Mouse (Mus musculus): ENCODE results near the gene Ahdc1. TPM values are rescaled to one million over a fixed set of nuclear protein-coding genes. Genes with fewer than 3 reads are reported as not detected.

The Ahdc1 gene
- polyA plus RNA-seq, 1 experiment from 2014 or later, result 10.7 TPM

GRCm38 (mm10) chr4:133090276-133090719, 79.2 kb downstream of the Ahdc1 start:
- peaks cover 86% of the 10 kb centered on the region for H3K4me1 ChIP-seq (ENCODE audit: control insufficient read depth, insufficient read depth, low read length)
- peak overlapping the region; percentile 94 for H3K27ac ChIP-seq (ENCODE audit: low read length)
- H3K4me3 ChIP-seq (ENCODE audit: low read depth, low read length), result no peak overlapping the region
- H3K27me3 ChIP-seq (ENCODE audit: control insufficient read depth, insufficient read depth, low read length), result no peaks in the 10 kb centered on the region
- H3K4me2 ChIP-seq (replicated peaks; ENCODE audit: low read depth, low read length), result peak overlapping the region; percentile 5; the same call in 1 of the 2 replicates
- H3K36me3 ChIP-seq (ENCODE audit: control insufficient read depth, insufficient read depth, low read length), result no peaks in the 10 kb centered on the region
- 0 out of 2 replicates have a peak, but pooled peaks have one; percentile 3 for ATAC-seq (ENCODE audit: insufficient number of reproducible peaks, insufficient read depth, low FRiP score, low read depth)
- no peaks in the 10 kb centered on the region for H3K9me3 ChIP-seq (ENCODE audit: control insufficient read depth, low read depth, low read length)
- 36% methylated on average over 8 of the region's 8 CpGs for WGBS
- H3K9ac ChIP-seq (replicated peaks; ENCODE audit: low read depth, low read length), result no peak overlapping the region; the same call in 1 of the 2 replicates

- no peaks in the 10 kb centered on the region for H3K9me3 ChIP-seq (ENCODE audit: control insufficient read depth, low read depth, low read length)
- no peaks in the 10 kb centered on the region for H3K27me3 ChIP-seq (ENCODE audit: control insufficient read depth, insufficient read depth, low read length)
- 16% methylated on average over 18 of the region's 18 CpGs for WGBS
- ATAC-seq (ENCODE audit: insufficient number of reproducible peaks, insufficient read depth, low FRiP score, low read depth), result peak; percentile 51; the same call in 1 of the 2 replicates
- H3K27ac ChIP-seq (ENCODE audit: low read length), result peak overlapping the region; percentile 94
- H3K4me3 ChIP-seq (ENCODE audit: low read depth, low read length), result no peak overlapping the region
- no peaks in the 10 kb centered on the region for H3K36me3 ChIP-seq (ENCODE audit: control insufficient read depth, insufficient read depth, low read length)
- 0 out of 2 replicates have a peak overlapping the region, but pooled peaks have one; percentile 12 for H3K4me2 ChIP-seq (replicated peaks; ENCODE audit: low read depth, low read length)
- H3K9ac ChIP-seq (replicated peaks; ENCODE audit: low read depth, low read length), result no peak overlapping the region; the same call in 1 of the 2 replicates
- H3K4me1 ChIP-seq (ENCODE audit: control insufficient read depth, insufficient read depth, low read length), result peaks cover 85% of the 10 kb centered on the region
Measured at GRCm38 (mm10) chr4:133090720-133091458, 79.8 kb downstream of the Ahdc1 start.

- Histone ChIP-seq H3K4me1 (ENCODE audit: control insufficient read depth, insufficient read depth, low read length) (peaks cover 80% of the 10 kb centered on the region), H3K4me2 (replicated peaks; ENCODE audit: low read depth, low read length) (0 out of 2 replicates have a peak overlapping the region, but pooled peaks have one; percentile 12), H3K27me3 (ENCODE audit: control insufficient read depth, insufficient read depth, low read length) (no peaks in the 10 kb centered on the region), H3K4me3 (ENCODE audit: low read depth, low read length) (no peak overlapping the region), H3K36me3 (ENCODE audit: control insufficient read depth, insufficient read depth, low read length) (no peaks in the 10 kb centered on the region), H3K9me3 (ENCODE audit: control insufficient read depth, low read depth, low read length) (no peaks in the 10 kb centered on the region), H3K9ac (replicated peaks; ENCODE audit: low read depth, low read length) (no peak overlapping the region), H3K27ac (ENCODE audit: low read length) (peak overlapping the region; percentile 94)
- WGBS, result 67% methylated on average over 4 of the region's 4 CpGs
- no peak for ATAC-seq (ENCODE audit: insufficient number of reproducible peaks, insufficient read depth, low FRiP score, low read depth)
Measured at GRCm38 (mm10) chr4:133091459-133091785, 80.4 kb downstream of the Ahdc1 start.

GRCm38 (mm10) chr4:133092453-133092901, 81.4 kb downstream of the Ahdc1 start:
- no peak overlapping the region; the same call in 1 of the 2 replicates for H3K9ac ChIP-seq (replicated peaks; ENCODE audit: low read depth, low read length)
- H3K36me3 ChIP-seq (ENCODE audit: control insufficient read depth, insufficient read depth, low read length), result no peaks in the 10 kb centered on the region
- no peak overlapping the region for H3K4me3 ChIP-seq (ENCODE audit: low read depth, low read length)
- no peaks in the 10 kb centered on the region for H3K9me3 ChIP-seq (ENCODE audit: control insufficient read depth, low read depth, low read length)
- ATAC-seq (ENCODE audit: insufficient number of reproducible peaks, insufficient read depth, low FRiP score, low read depth), result no peak
- H3K27ac ChIP-seq (ENCODE audit: low read length), result peak overlapping the region; percentile 94
- 11% methylated on average over 18 of the region's 18 CpGs for WGBS
- no peaks in the 10 kb centered on the region for H3K27me3 ChIP-seq (ENCODE audit: control insufficient read depth, insufficient read depth, low read length)
- peaks cover 69% of the 10 kb centered on the region for H3K4me1 ChIP-seq (ENCODE audit: control insufficient read depth, insufficient read depth, low read length)
- peak overlapping the region; percentile 30; the same call in 1 of the 2 replicates for H3K4me2 ChIP-seq (replicated peaks; ENCODE audit: low read depth, low read length)

GRCm38 (mm10) chr4:133093056-133093455, 82.0 kb downstream of the Ahdc1 start:
- H3K9ac ChIP-seq (replicated peaks; ENCODE audit: low read depth, low read length), result no peak overlapping the region
- no peak for ATAC-seq (ENCODE audit: insufficient number of reproducible peaks, insufficient read depth, low FRiP score, low read depth)
- no peaks in the 10 kb centered on the region for H3K27me3 ChIP-seq (ENCODE audit: control insufficient read depth, insufficient read depth, low read length)
- no peak overlapping the region for H3K4me3 ChIP-seq (ENCODE audit: low read depth, low read length)
- no peak overlapping the region for H3K4me2 ChIP-seq (replicated peaks; ENCODE audit: low read depth, low read length)
- no peaks in the 10 kb centered on the region for H3K9me3 ChIP-seq (ENCODE audit: control insufficient read depth, low read depth, low read length)
- H3K36me3 ChIP-seq (ENCODE audit: control insufficient read depth, insufficient read depth, low read length), result no peaks in the 10 kb centered on the region
- 68% methylated on average over 6 of the region's 6 CpGs for WGBS
- peak overlapping the region; percentile 84 for H3K27ac ChIP-seq (ENCODE audit: low read length)
- H3K4me1 ChIP-seq (ENCODE audit: control insufficient read depth, insufficient read depth, low read length), result peaks cover 64% of the 10 kb centered on the region

GRCm38 (mm10) chr4:133093481-133094033, 82.5 kb downstream of the Ahdc1 start:
- ATAC-seq (ENCODE audit: insufficient number of reproducible peaks, insufficient read depth, low FRiP score, low read depth), result no peak
- Histone ChIP-seq H3K9ac (replicated peaks; ENCODE audit: low read depth, low read length) (no peak overlapping the region), H3K4me3 (ENCODE audit: low read depth, low read length) (no peak overlapping the region), H3K36me3 (ENCODE audit: control insufficient read depth, insufficient read depth, low read length) (no peaks in the 10 kb centered on the region), H3K4me1 (ENCODE audit: control insufficient read depth, insufficient read depth, low read length) (peaks cover 63% of the 10 kb centered on the region), H3K4me2 (replicated peaks; ENCODE audit: low read depth, low read length) (no peak overlapping the region), H3K9me3 (ENCODE audit: control insufficient read depth, low read depth, low read length) (no peaks in the 10 kb centered on the region), H3K27ac (ENCODE audit: low read length) (peak overlapping the region; percentile 84), H3K27me3 (ENCODE audit: control insufficient read depth, insufficient read depth, low read length) (no peaks in the 10 kb centered on the region)
- WGBS, result 17% methylated on average over 6 of the region's 6 CpGs

GRCm38 (mm10) chr4:133094255-133094654, 83.2 kb downstream of the Ahdc1 start:
- Histone ChIP-seq H3K36me3 (ENCODE audit: control insufficient read depth, insufficient read depth, low read length) (no peaks in the 10 kb centered on the region), H3K9ac (replicated peaks; ENCODE audit: low read depth, low read length) (no peak overlapping the region), H3K4me2 (replicated peaks; ENCODE audit: low read depth, low read length) (no peak overlapping the region), H3K4me3 (ENCODE audit: low read depth, low read length) (no peak overlapping the region), H3K27ac (ENCODE audit: low read length) (peak overlapping the region; percentile 84; the same call in 1 of the 2 replicates), H3K4me1 (ENCODE audit: control insufficient read depth, insufficient read depth, low read length) (peaks cover 61% of the 10 kb centered on the region), H3K9me3 (ENCODE audit: control insufficient read depth, low read depth, low read length) (no peaks in the 10 kb centered on the region), H3K27me3 (ENCODE audit: control insufficient read depth, insufficient read depth, low read length) (no peaks in the 10 kb centered on the region)
- 23% methylated on average over 1 of the region's 1 CpGs for WGBS
- no peak for ATAC-seq (ENCODE audit: insufficient number of reproducible peaks, insufficient read depth, low FRiP score, low read depth)

- H3K4me1 ChIP-seq (ENCODE audit: control insufficient read depth, insufficient read depth, low read length), result peaks cover 53% of the 10 kb centered on the region
- WGBS, result 41% methylated on average over 16 of the region's 16 CpGs
Measured at GRCm38 (mm10) chr4:133094936-133095733, 84.1 kb downstream of the Ahdc1 start.

More at GRCm38 (mm10) chr4:133094936-133095733, 84.1 kb downstream of the Ahdc1 start:
- Histone ChIP-seq H3K9ac (replicated peaks; ENCODE audit: low read depth, low read length) (no peak overlapping the region), H3K9me3 (ENCODE audit: control insufficient read depth, low read depth, low read length) (no peaks in the 10 kb centered on the region), H3K36me3 (ENCODE audit: control insufficient read depth, insufficient read depth, low read length) (no peaks in the 10 kb centered on the region), H3K4me3 (ENCODE audit: low read depth, low read length) (0 out of 2 replicates have a peak overlapping the region, but pooled peaks have one; percentile 3), H3K4me2 (replicated peaks; ENCODE audit: low read depth, low read length) (peak overlapping the region; percentile 30; the same call in 1 of the 2 replicates), H3K27me3 (ENCODE audit: control insufficient read depth, insufficient read depth, low read length) (no peaks in the 10 kb centered on the region), H3K27ac (ENCODE audit: low read length) (peak overlapping the region; percentile 84)
- ATAC-seq (ENCODE audit: insufficient number of reproducible peaks, insufficient read depth, low FRiP score, low read depth), result peak; percentile 39; the same call in 1 of the 2 replicates

Measured in stomach, embryonic 14.5 days (tissue).